In the genomic region with DNA sequence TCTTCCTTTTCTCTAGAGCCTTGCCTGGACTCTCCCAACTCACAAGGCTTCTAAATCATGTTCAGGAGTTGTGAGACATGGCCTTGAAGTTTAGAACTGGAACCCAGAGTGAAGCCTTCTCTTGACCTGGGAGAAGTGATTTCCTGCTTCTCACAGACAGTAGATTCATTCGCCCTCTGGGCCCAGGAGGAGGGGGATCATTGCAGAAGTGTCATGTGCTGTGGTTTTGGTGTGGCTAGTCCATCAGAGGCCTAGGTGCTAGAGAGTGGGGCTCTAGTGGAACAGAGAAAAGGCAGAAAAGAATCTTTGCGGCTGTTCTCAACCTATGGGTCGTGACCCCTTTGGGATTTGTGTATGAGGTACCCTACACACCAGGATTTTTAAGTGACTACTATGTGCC, we compare ENCODE assay signal across 27 mouse cellular contexts.
DNase-seq lines count a peak whose midpoint lies in the region; ATAC-seq and TF ChIP-seq lines count a peak whose summit lies in the region.
"Had no signal": no experiment of that assay in that cellular context is flagged by ENCODE, and none has a peak within 500 bp of the region (broad histone marks: within the 10 kb centered on the region; RNA-seq: fewer than 3 reads in every experiment).

No protein-coding gene starts in this region.

- H3K27me3 ChIP-seq in hindbrain, embryonic 12.5 days = no peaks in the 10 kb centered on the region
- H3K27me3 ChIP-seq: CH12.LX; embryonic facial prominence, embryonic 13.5 days; embryonic facial prominence, embryonic 15.5 days; forebrain, embryonic 12.5 days had no signal

- H3K9me3 ChIP-seq in hindbrain, embryonic 12.5 days (replicated peaks) = no peaks in the 10 kb centered on the region
- H3K9me3 ChIP-seq: embryonic facial prominence, embryonic 13.5 days; embryonic facial prominence, embryonic 15.5 days; forebrain, embryonic 10.5 days; G1E had no signal

- H3K4me1 ChIP-seq in hindbrain, embryonic 12.5 days = no peaks in the 10 kb centered on the region
- H3K4me1 ChIP-seq: embryonic facial prominence, embryonic 13.5 days; embryonic facial prominence, embryonic 15.5 days; forebrain, embryonic 10.5 days had no signal

- TF ChIP-seq CTCF in layer of hippocampus, adult 2 months (conservative IDR thresholded peaks at IDR 0.05) = no peak

- no peak for DNase-seq in layer of hippocampus, adult 2 months (ENCODE audit: low spot score in 2 of 2)
- no peak for DNase-seq in layer of hippocampus, postnatal 36 days
- peak; percentile 49 to 73 for DNase-seq in natural killer cell, adult 2 months (ENCODE audit: low spot score in 2 of 2)
- no peak for DNase-seq in retina, embryonic 14.5 days (ENCODE audit: low spot score)
- DNase-seq: adrenal gland, adult 2 months; adrenal gland, postnatal 10 days; adrenal gland, postnatal 25 days; B cell, adult 2 months; cerebellum, adult 11 months; cerebellum, adult 18-20 months; cerebellum, adult 8-10 months; cerebellum, adult 9-11 months; cerebellum, postnatal 14 days; cerebellum, postnatal 36 days had no signal

- H3K4me2 ChIP-seq in hindbrain, embryonic 12.5 days (replicated peaks) = no peak overlapping the region
- H3K4me2 ChIP-seq: embryonic facial prominence, embryonic 13.5 days; embryonic facial prominence, embryonic 15.5 days; forebrain, embryonic 12.5 days had no signal

- no peaks in the 10 kb centered on the region for H3K36me3 ChIP-seq in hindbrain, embryonic 12.5 days
- H3K36me3 ChIP-seq: embryonic facial prominence, embryonic 13.5 days; embryonic facial prominence, embryonic 15.5 days; forebrain, embryonic 10.5 days; forebrain, embryonic 12.5 days; G1E had no signal

- 0 out of 2 replicates have a peak, but pooled peaks have one; percentile 23 for ATAC-seq in megakaryocyte progenitor cell, adult 5-6 weeks (replicated peaks; ENCODE audit: poor library complexity)
- no peak for ATAC-seq in hindbrain, embryonic 12.5 days (ENCODE audit: low FRiP score)
- ATAC-seq: CD4-positive, CD25-positive, alpha-beta regulatory T cell, adult 4 months; forebrain, embryonic 14.5 days; forebrain, embryonic 16.5 days; Patski had no signal

- H3K4me3 ChIP-seq in layer of hippocampus, adult 2 months = no peak overlapping the region
- H3K4me3 ChIP-seq in hindbrain, embryonic 12.5 days = no peak overlapping the region
- H3K4me3 ChIP-seq: embryonic facial prominence, embryonic 13.5 days; embryonic facial prominence, embryonic 15.5 days; erythroblast, embryonic 14.5 days; forebrain, embryonic 10.5 days; forebrain, embryonic 12.5 days had no signal

- H3K27ac ChIP-seq in layer of hippocampus, adult 2 months = peak overlapping the region; percentile 18; the same call in 1 of the 2 replicates
- no peak overlapping the region for H3K27ac ChIP-seq in hindbrain, embryonic 12.5 days
- H3K27ac ChIP-seq: embryonic facial prominence, embryonic 13.5 days; embryonic facial prominence, embryonic 15.5 days; forebrain, embryonic 10.5 days; forebrain, embryonic 12.5 days had no signal

- no peak overlapping the region for H3K9ac ChIP-seq in hindbrain, embryonic 12.5 days
- H3K9ac ChIP-seq: embryonic facial prominence, embryonic 13.5 days; embryonic facial prominence, embryonic 15.5 days; forebrain, embryonic 12.5 days had no signal

- 90% methylated on average over 3 of the region's 3 CpGs for WGBS in hindbrain, embryonic 12.5 days

Comparison
In these comparisons a context has a peak if more than half of its experiments do, and no peak if none do; other contexts are left out.
1. DNase-seq: peak in natural killer cell, adult 2 months (2 of 2); none in layer of hippocampus, adult 2 months (0 of 2), layer of hippocampus, postnatal 36 days (0 of 2) and retina, embryonic 14.5 days (single experiment).